Mouse (Mus musculus) adrenal gland, adult 10 weeks (tissue): ENCODE measurements around the gene Gm17654. TPM values are rescaled to one million over a fixed set of nuclear protein-coding genes. Genes with fewer than 3 reads are reported as not detected.

ENCODE experiments used
- polyA plus RNA-seq: library from polyadenylated mRNA; stranded (reverse); fragments of 350-450 nt; fragmentation: Illumina TruSeq; extraction: RNeasy Lipid Tissue Mini Kit (QIAGEN cat#74804); gene quantifications from one replicate; pipeline ENCODE4 v1.2.3, GENCODE M21; 2014; ENCODE audit warnings: low read depth, low replicate concordance

The Gm17654 gene
- not detected for polyA plus RNA-seq

DNA sequence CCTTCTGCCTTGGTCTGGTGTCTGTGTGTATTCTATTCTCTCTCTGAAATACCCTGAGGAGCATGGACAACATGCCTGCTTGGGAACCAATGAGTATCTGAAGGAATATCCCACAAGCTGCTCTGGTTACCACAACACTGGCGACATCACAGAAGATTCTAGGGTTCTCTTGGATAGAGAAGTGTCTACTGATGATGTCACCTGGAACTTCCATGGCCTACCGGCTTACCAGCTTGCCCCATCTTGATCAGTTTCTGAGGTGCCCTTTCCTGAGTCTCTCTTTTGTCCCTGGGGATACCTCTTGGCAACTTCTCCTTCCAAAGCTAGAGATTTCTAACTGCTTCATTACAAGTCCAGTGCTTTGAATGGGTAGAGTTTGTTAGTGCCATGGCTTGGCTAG lies at the start of gene Gm17654:
Gene Gm17654 (minus strand): TSS at position 101 of the 400 bp plus-strand sequence.

DNA sequence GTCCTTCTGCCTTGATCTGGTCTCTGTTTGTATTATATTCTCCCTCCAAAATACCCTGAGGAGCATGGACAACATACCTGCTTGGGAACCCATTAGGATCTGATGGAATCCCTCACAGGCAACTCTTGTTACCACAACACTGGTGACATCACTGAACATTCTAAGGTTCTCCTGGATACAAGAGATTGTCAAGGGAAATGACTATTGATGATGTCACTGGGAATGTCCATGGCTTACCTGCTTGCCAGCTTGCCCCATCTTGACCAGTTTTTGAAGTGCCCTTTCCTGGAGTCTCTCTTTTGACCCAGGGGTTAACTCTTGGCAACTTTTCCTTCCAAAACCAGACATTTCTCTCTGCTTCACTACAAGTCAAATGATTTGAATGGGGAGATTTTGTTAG lies 29.0 kb upstream of the Gm17654 start, which contains the start of gene Gm10375:
Gene Gm10375 (minus strand): TSS at position 101 of the 400 bp plus-strand sequence.

DNA sequence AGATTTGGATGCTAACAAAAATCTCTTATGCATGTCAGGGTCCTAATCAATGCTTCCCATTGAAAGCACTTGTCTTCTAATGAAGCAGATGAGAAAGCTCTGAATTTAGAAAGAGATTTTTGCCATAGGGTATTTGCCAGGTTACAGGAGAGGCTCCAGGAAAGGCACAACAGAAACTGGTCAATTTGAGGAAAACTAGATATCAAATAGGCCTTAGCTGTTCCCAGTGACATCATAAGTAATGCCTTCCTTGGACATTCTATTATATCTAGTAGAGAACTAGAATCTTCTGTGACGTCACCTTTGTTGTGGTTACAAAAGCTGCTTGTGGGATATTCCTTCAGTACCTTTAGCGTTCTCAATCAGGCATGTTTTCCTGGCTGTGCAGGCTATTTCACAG lies 35.7 kb downstream of the Gm17654 start, which contains the start of gene Gm5799:
Gene Gm5799 (plus strand): TSS at position 301 of the 400 bp plus-strand sequence.

Other genes with a start within 250 kb of the Gm17654 start
- not detected for gene 1700001F09Rik, start 231.3 kb downstream of the Gm17654 start, polyA plus RNA-seq
- gene Gm8138, start 162.8 kb downstream of the Gm17654 start, polyA plus RNA-seq: not detected
- not detected for gene Gm5799, start 35.6 kb downstream of the Gm17654 start, polyA plus RNA-seq
- not detected for gene Gm10375, start 28.9 kb upstream of the Gm17654 start, polyA plus RNA-seq
- gene Gm8165, start 98.1 kb upstream of the Gm17654 start, polyA plus RNA-seq: not detected
- 4.3 TPM for gene Gm7324, start 118.7 kb upstream of the Gm17654 start, polyA plus RNA-seq
- gene Gm16506, start 148.3 kb upstream of the Gm17654 start, polyA plus RNA-seq: not detected
- not detected for gene Gm6526, start 168.7 kb upstream of the Gm17654 start, polyA plus RNA-seq
- gene Gm8180, start 205.6 kb upstream of the Gm17654 start, polyA plus RNA-seq: not detected